Mouse (Mus musculus): ENCODE measurements at regions not wholly inside any gene's neighbourhood (a gene's known extent, or its start where the extent isn't known, plus 50 kb on each side); places are given as distances from the start of the nearest gene placed in this dataset.

- TF ChIP-seq MYOG (IDR thresholded peaks at IDR 0.05; ENCODE audit: control insufficient read depth in 1 of 3, insufficient read depth in 1 of 3, insufficient read length in 2 of 3, low read depth in 2 of 3) = no peak
- TF ChIP-seq POLR2A (IDR thresholded peaks at IDR 0.05; ENCODE audit: insufficient read length, low read depth) = no peak
- no peak for TF ChIP-seq MAX (IDR thresholded peaks at IDR 0.05; ENCODE audit: low read depth)
- no peak for TF ChIP-seq TCF12 (IDR thresholded peaks at IDR 0.05; ENCODE audit: insufficient read depth, poor library complexity, severe bottlenecking)
- TF ChIP-seq CEBPB (IDR thresholded peaks at IDR 0.05; ENCODE audit: insufficient read depth, poor library complexity, severe bottlenecking) = no peak
- no peak for TF ChIP-seq E2F4 (IDR thresholded peaks at IDR 0.05; ENCODE audit: insufficient read depth)
- TF ChIP-seq USF1 (IDR thresholded peaks at IDR 0.05; ENCODE audit: low read depth) = no peak
These were observed 111.0 kb downstream of the Mrm1 start for GRCm38 (mm10) chr11:84708222-84708730.
